Mouse (Mus musculus): ENCODE measurements around the gene Tescl.

DNA sequence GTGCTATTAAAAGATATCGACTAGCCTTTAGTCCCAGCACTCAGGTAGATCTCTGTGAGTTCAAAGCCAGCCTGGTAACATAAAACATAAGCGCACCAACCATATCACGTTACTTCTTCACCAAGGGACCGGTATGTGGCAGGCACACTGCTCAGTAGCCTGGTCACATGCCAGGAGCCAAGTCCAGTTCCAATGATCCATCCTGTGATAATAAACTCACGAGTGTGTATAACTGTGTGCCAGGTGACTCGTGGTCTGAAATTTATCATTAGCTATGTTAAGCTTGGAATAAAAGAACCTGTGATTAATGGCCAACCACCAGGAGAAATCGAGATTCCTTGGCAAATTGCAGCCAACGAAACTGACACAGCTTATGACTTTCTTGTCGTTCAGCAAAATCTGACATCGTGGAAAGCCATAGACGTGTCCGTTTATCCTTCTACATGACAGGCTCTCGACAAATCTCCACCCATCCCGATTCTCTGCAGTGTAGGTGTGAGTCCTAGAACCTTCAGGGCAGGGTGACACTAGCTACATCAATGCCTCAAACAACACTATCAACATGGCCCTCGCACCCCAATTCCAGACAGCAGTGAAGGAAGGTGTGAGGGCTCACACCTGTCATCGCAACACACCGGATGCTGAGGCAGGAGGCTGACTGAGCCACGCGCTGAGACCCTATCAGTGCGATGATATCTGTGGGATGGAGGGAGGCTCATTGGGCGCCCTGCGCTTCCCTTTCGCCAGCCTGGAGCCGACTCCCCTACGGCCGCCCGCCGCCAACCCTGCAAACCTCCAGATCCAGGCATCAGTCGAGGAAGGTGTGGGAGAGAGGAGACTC, 17.8 kb downstream of the Tescl start:
- TF ChIP-seq CTCF (IDR thresholded peaks at IDR 0.05; ENCODE audit: low read depth): no peak
- no peak for TF ChIP-seq EP300 (IDR thresholded peaks at IDR 0.05; ENCODE audit: low read depth)
